Comparison of ENCODE assay signal across 8 mouse cellular contexts in genomic region chr8:95714837-95715413, GRCm38 (mm10). TPM values are rescaled to one million over a fixed set of nuclear protein-coding genes. Genes with fewer than 3 reads are reported as not detected.
DNase-seq lines count a peak whose midpoint lies in the region; ATAC-seq lines count a peak whose summit lies in the region.

No protein-coding gene starts in this region.

- H3K9ac ChIP-seq in lung, embryonic 15.5 days: 0 out of 2 replicates have a peak overlapping the region, but pooled peaks have one; percentile 78
- H3K9ac ChIP-seq in forebrain, embryonic 11.5 days (ENCODE audit: low read length): peak overlapping the region; percentile 82
- H3K9ac ChIP-seq in limb, embryonic 12.5 days (replicated peaks): no peak overlapping the region
- peak overlapping the region; percentile 87 for H3K9ac ChIP-seq in neural tube, embryonic 13.5 days

- peak overlapping the region; percentile 76; the same call in 1 of the 2 replicates for H3K4me3 ChIP-seq in lung, embryonic 15.5 days
- H3K4me3 ChIP-seq in forebrain, embryonic 11.5 days (ENCODE audit: low read depth, low read length): no peak overlapping the region
- H3K4me3 ChIP-seq in limb, embryonic 12.5 days (replicated peaks): peak overlapping the region; percentile 91
- H3K4me3 ChIP-seq in neural tube, embryonic 13.5 days: peak overlapping the region; percentile 84

- ATAC-seq in lung, embryonic 15.5 days (ENCODE audit: borderline replicate concordance, extremely low read depth, low FRiP score, low TSS enrichment): no peak
- no peak for ATAC-seq in forebrain, embryonic 11.5 days (replicated peaks; ENCODE audit: low FRiP score)
- ATAC-seq in limb, embryonic 12.5 days (ENCODE audit: insufficient number of reproducible peaks, insufficient read depth, low FRiP score, low TSS enrichment, low read depth): no peak
- ATAC-seq in neural tube, embryonic 13.5 days (ENCODE audit: low read depth): no peak
- no peak for ATAC-seq in granulocyte monocyte progenitor cell, adult 5-6 weeks (replicated peaks; ENCODE audit: poor library complexity, severe bottlenecking)

- peaks cover 19% of the 10 kb centered on the region for H3K4me1 ChIP-seq in lung, embryonic 15.5 days
- peaks cover 8% of the 10 kb centered on the region; the same call in 1 of the 2 replicates for H3K4me1 ChIP-seq in forebrain, embryonic 11.5 days (replicated peaks; ENCODE audit: control insufficient read depth, insufficient read depth, low read length)
- peaks cover 14% of the 10 kb centered on the region for H3K4me1 ChIP-seq in limb, embryonic 12.5 days (replicated peaks)
- H3K4me1 ChIP-seq in neural tube, embryonic 13.5 days (replicated peaks): peaks cover 20% of the 10 kb centered on the region

- H3K4me2 ChIP-seq in lung, embryonic 15.5 days: peak overlapping the region; percentile 90
- H3K4me2 ChIP-seq in forebrain, embryonic 11.5 days (ENCODE audit: low read depth, low read length, severe bottlenecking): peak overlapping the region; percentile 85
- peak overlapping the region; percentile 87 for H3K4me2 ChIP-seq in limb, embryonic 12.5 days
- H3K4me2 ChIP-seq in neural tube, embryonic 13.5 days: peak overlapping the region; percentile 95

- peaks cover 29% of the 10 kb centered on the region for H3K36me3 ChIP-seq in lung, embryonic 15.5 days
- no peaks in the 10 kb centered on the region for H3K36me3 ChIP-seq in forebrain, embryonic 11.5 days (ENCODE audit: control insufficient read depth, insufficient read depth, low read length)
- peaks cover 25% of the 10 kb centered on the region for H3K36me3 ChIP-seq in limb, embryonic 12.5 days
- H3K36me3 ChIP-seq in neural tube, embryonic 13.5 days: peaks cover 57% of the 10 kb centered on the region

- whole genome bisulfite sequencing in lung, embryonic 15.5 days: 83% methylated on average over 6 of the region's 6 CpGs
- 83% methylated on average over 6 of the region's 6 CpGs for WGBS in forebrain, embryonic 11.5 days
- 90% methylated on average over 6 of the region's 6 CpGs for WGBS in limb, embryonic 12.5 days
- WGBS in neural tube, embryonic 13.5 days: 92% methylated on average over 6 of the region's 6 CpGs

- no peak for DNase-seq in lung, postnatal 10 days
- peak; percentile 28 for DNase-seq in forebrain, embryonic 11.5 days (ENCODE audit: low spot score)
- no peak for DNase-seq in yolk sac, embryonic 10.5 days (ENCODE audit: low spot score)
- no peak for DNase-seq in cerebellum, adult 11-12 months

- no peaks in the 10 kb centered on the region for H3K9me3 ChIP-seq in lung, embryonic 15.5 days
- H3K9me3 ChIP-seq in forebrain, embryonic 11.5 days (ENCODE audit: control insufficient read depth, low read length): no peaks in the 10 kb centered on the region
- H3K9me3 ChIP-seq in limb, embryonic 12.5 days: no peaks in the 10 kb centered on the region
- no peaks in the 10 kb centered on the region for H3K9me3 ChIP-seq in neural tube, embryonic 13.5 days

- H3K27me3 ChIP-seq in lung, embryonic 15.5 days: no peaks in the 10 kb centered on the region
- no peaks in the 10 kb centered on the region for H3K27me3 ChIP-seq in forebrain, embryonic 11.5 days (ENCODE audit: control insufficient read depth, insufficient read depth, low read length)
- no peaks in the 10 kb centered on the region for H3K27me3 ChIP-seq in limb, embryonic 12.5 days
- no peaks in the 10 kb centered on the region for H3K27me3 ChIP-seq in neural tube, embryonic 13.5 days

- 0 out of 2 replicates have a peak overlapping the region, but pooled peaks have one; percentile 24 for H3K27ac ChIP-seq in lung, embryonic 15.5 days
- H3K27ac ChIP-seq in forebrain, embryonic 11.5 days (ENCODE audit: low read depth, low read length): no peak overlapping the region
- H3K27ac ChIP-seq in limb, embryonic 12.5 days: no peak overlapping the region
- H3K27ac ChIP-seq in neural tube, embryonic 13.5 days (replicated peaks): 0 out of 2 replicates have a peak overlapping the region, but pooled peaks have one; percentile 72

RNA-seq across cellular contexts. Expression of gene Setd6, which starts 0.8 kb away (rescaled TPM):
- 17.3 and 18.3 TPM in 2 replicates for polyA plus RNA-seq in lung, embryonic 15.5 days (2015; fragmentation: Nextera tagmentation; extraction: Ambion mirVana)
- 27.5 and 30.0 TPM in 2 replicates for polyA plus RNA-seq in forebrain, embryonic 11.5 days (2014; fragmentation: Nextera tagmentation; extraction: Ambion mirVana)
- polyA plus RNA-seq in limb, embryonic 12.5 days (2016; fragmentation: Nextera tagmentation; extraction: Ambion mirVana): 17.9 and 18.2 TPM in 2 replicates
- 20.1 and 24.3 TPM in 2 replicates for polyA plus RNA-seq in neural tube, embryonic 13.5 days (2015; fragmentation: Nextera tagmentation; extraction: Ambion mirVana)
- total RNA-seq in granulocyte monocyte progenitor cell, adult 5-6 weeks (2014; fragmentation: Nextera tagmentation): 16.6 and 16.8 TPM in 2 replicates
- total RNA-seq in granulocyte monocyte progenitor cell, adult 5-6 weeks (2017): 42.0 and 48.1 TPM in 2 replicates

RNA-seq across cellular contexts. Expression of gene Ndrg4, which starts 38.1 kb away (rescaled TPM):
- polyA plus RNA-seq in lung, embryonic 15.5 days (2015; fragmentation: Nextera tagmentation; extraction: Ambion mirVana): 18.5 and 20.4 TPM in 2 replicates
- polyA plus RNA-seq in forebrain, embryonic 11.5 days (2014; fragmentation: Nextera tagmentation; extraction: Ambion mirVana): 33.2 and 36.7 TPM in 2 replicates
- 13.1 and 14.0 TPM in 2 replicates for polyA plus RNA-seq in limb, embryonic 12.5 days (2016; fragmentation: Nextera tagmentation; extraction: Ambion mirVana)
- 244 and 275 TPM in 2 replicates for polyA plus RNA-seq in neural tube, embryonic 13.5 days (2015; fragmentation: Nextera tagmentation; extraction: Ambion mirVana)
- not detected in 2 replicates for total RNA-seq in granulocyte monocyte progenitor cell, adult 5-6 weeks (2014; fragmentation: Nextera tagmentation)
- total RNA-seq in granulocyte monocyte progenitor cell, adult 5-6 weeks (2017): not detected in 2 replicates

Comparison
In these comparisons a context has a peak if more than half of its experiments do, and no peak if none do; other contexts are left out.
1. H3K27ac ChIP-seq: peak in lung, embryonic 15.5 days (single experiment) and neural tube, embryonic 13.5 days (single experiment); none in forebrain, embryonic 11.5 days (single experiment) and limb, embryonic 12.5 days (single experiment).
2. Peak in every context shown above with its lines, with median percentiles within 50 percentile points of each other: H3K4me2 ChIP-seq.